Mouse (Mus musculus): ENCODE data around the gene Uggt2. TPM values are rescaled to one million over a fixed set of nuclear protein-coding genes. Genes with fewer than 3 reads are reported as not detected.

Gene Uggt2
- 2.6 to 6.4 TPM (median 3.6 TPM) in 4 replicates for total RNA-seq (2023)

GRCm38 (mm10) chr14:119098851-119099569 lies at the start of gene Uggt2:
Gene Uggt2, minus strand, starts transcription at chr14:119099430.

GRCm38 (mm10) chr14:119137906-119138785 lies 38.9 kb upstream of the Uggt2 start, which contains the start of gene Hs6st3:
Gene Hs6st3, plus strand, starts transcription at chr14:119138341.

GRCm38 (mm10) chr14:118937533-118938492 lies 161.4 kb downstream of the Uggt2 start, which contains the start of gene Dnajc3:
Gene Dnajc3, plus strand, starts transcription at chr14:118937976.

Other genes with a start within 250 kb of the Uggt2 start
- gene Dzip1, start 174.0 kb downstream of the Uggt2 start, total RNA-seq (2023), result 0.61 to 0.75 TPM (median 0.66 TPM) in 4 replicates
- 23.3 to 27.2 TPM (median 26.3 TPM) in 4 replicates for gene Dnajc3, start 161.5 kb downstream of the Uggt2 start, total RNA-seq (2023)
- gene Hs6st3, start 38.9 kb upstream of the Uggt2 start, total RNA-seq (2023), result not detected in 4 replicates

Data from B cell, adult 62 days (primary cell).